Mouse (Mus musculus) lung, postnatal 0 days (tissue): Measurements from ENCODE around the gene Cep104. TPM values are rescaled to one million over a fixed set of nuclear protein-coding genes. Genes with fewer than 3 reads are reported as not detected.

Experiments
- ATAC-seq: fragments of 200-750 bp; cut with Nextera tagmentation; 2 replicates; pipeline ENCODE4 v1.8.0; 2017; ENCODE audit warnings: moderate library complexity
- DNase-seq: peaks from one replicate; pipeline ENCODE4 v3.0.0-alpha.2; 2016; ENCODE audit warnings: low spot score
- H3K27ac ChIP-seq: fragments of 300-500 bp; sonication (generic); 2 replicates; pipeline ENCODE4 v1.5.1; 2014; ENCODE audit warnings: antibody characterized with exemption, mild to moderate bottlenecking, low read length, mixed read lengths
- H3K27me3 ChIP-seq: fragments of 300-500 bp; sonication (generic); replicated peaks from 2 replicates; pipeline ENCODE4 v1.6.1; 2014; ENCODE audit warnings: low read length, mixed read lengths; ENCODE audit not compliant: insufficient read depth
- H3K36me3 ChIP-seq: fragments of 300-500 bp; sonication (generic); 2 replicates; pipeline ENCODE4 v1.6.1; 2014; ENCODE audit warnings: low read length, mixed read lengths; ENCODE audit not compliant: insufficient read depth
- H3K4me1 ChIP-seq: fragments of 300-500 bp; sonication (generic); 2 replicates; pipeline ENCODE4 v1.6.1; 2014; ENCODE audit warnings: antibody characterized with exemption, low read depth, low read length, mixed read lengths; ENCODE audit not compliant: insufficient read depth
- H3K4me2 ChIP-seq: fragments of 300-500 bp; sonication (generic); replicated peaks from 2 replicates; pipeline ENCODE4 v1.6.1; 2014; ENCODE audit warnings: low read depth, mild to moderate bottlenecking, low read length, moderate library complexity, mixed read lengths
- H3K4me3 ChIP-seq: fragments of 300-500 bp; sonication (generic); 2 replicates; pipeline ENCODE4 v1.5.1; 2014; ENCODE audit warnings: low read depth, low read length
- H3K9ac ChIP-seq: fragments of 300-500 bp; sonication (generic); replicated peaks from 2 replicates; pipeline ENCODE4 v1.6.1; 2014; ENCODE audit warnings: low read depth, mild to moderate bottlenecking
- H3K9me3 ChIP-seq: fragments of 300-500 bp; sonication (generic); 2 replicates; pipeline ENCODE4 v1.6.1; 2016; ENCODE audit warnings: low read length, mixed read lengths
- CTCF ChIP-seq: IDR thresholded peaks from 2 replicates; pipeline ENCODE4 v1.5.1; 2016; ENCODE audit warnings: antibody characterized with exemption, mild to moderate bottlenecking
- EP300 ChIP-seq: IDR thresholded peaks from 2 replicates; pipeline ENCODE4 v1.6.1; 2016; ENCODE audit warnings: antibody characterized with exemption, mild to moderate bottlenecking, control low read depth
- WGBS: fragments of 180-500 bp; shearing (Covaris S2); extraction: QIAGEN DNeasy Blood & Tissue Kit; methylation state at CpG from one replicate; pipeline ENCODE4 v1.1.7; 2014; 5-methylcytosine and 5-hydroxymethylcytosine counted together
- polyA plus RNA-seq: library from polyadenylated mRNA; unstranded; fragments of >200 nt; fragmentation: Nextera tagmentation; extraction: Ambion mirVana; gene quantifications from 2 replicates; pipeline ENCODE4 v1.2.1, GENCODE M21; 2015

Gene Cep104
- polyA plus RNA-seq, 1 experiment from 2014 or later = 9.6 TPM

DNA sequence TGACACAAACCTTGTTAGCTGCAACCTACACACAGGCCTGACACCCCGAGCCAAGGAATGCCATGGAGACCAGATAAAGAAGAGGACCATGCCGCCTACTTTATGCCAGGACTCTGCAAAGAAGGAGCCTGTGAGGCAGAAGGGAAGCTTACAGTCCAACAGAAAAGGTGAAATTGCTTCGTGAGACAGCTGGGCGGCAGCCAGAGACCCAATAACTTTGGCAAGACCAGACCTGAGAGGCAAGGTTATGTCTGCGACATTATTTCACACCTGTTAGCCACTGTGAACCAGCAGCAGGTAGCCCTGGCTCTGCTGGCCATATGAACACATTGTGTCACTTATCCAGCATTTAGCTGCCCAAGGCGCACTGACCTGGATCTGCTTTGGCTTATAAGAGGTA lies 29.3 kb upstream of the Cep104 start:
- Histone ChIP-seq H3K27ac (no peak overlapping the region), H3K9me3 (no peaks in the 10 kb centered on the region), H3K4me3 (no peak overlapping the region), H3K27me3 (no peaks in the 10 kb centered on the region), H3K4me1 (no peaks in the 10 kb centered on the region), H3K4me2 (no peak overlapping the region), H3K9ac (no peak overlapping the region), H3K36me3 (no peaks in the 10 kb centered on the region)
- WGBS = 77% methylated on average over 6 of the region's 6 CpGs
- no peak for DNase-seq
- ATAC-seq = no peak
- TF ChIP-seq EP300 = no peak
- TF ChIP-seq CTCF = no peak

DNA sequence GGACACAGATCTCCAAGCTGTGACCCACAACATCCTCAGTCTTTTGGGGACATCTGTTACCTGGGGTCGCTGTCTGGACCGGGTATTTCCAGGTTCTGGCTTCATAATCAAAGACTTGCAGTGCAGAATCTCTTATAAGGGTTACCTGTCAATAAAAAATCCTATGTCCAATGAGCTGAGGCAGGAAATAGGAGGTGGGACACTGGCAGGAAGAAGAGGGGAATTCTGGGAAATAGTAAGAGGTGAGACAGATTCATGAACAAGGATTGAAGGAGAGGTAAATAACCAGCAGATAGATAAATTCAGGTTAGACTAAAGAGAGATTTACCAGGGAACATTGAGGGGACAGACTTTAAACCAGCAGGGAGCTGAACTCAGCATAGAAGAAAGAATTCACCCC lies 24.6 kb upstream of the Cep104 start:
- ATAC-seq = no peak
- no peak overlapping the region for H3K9ac ChIP-seq
- TF ChIP-seq EP300 (no peak), CTCF (no peak)
- no peaks in the 10 kb centered on the region for H3K4me1 ChIP-seq
- H3K4me2 ChIP-seq = no peak overlapping the region
- H3K27me3 ChIP-seq = no peaks in the 10 kb centered on the region
- WGBS = 55% methylated on average over 2 of the region's 2 CpGs
- no peaks in the 10 kb centered on the region for H3K9me3 ChIP-seq
- H3K27ac ChIP-seq = no peak overlapping the region
- DNase-seq = no peak
- no peaks in the 10 kb centered on the region for H3K36me3 ChIP-seq
- no peak overlapping the region for H3K4me3 ChIP-seq

DNA sequence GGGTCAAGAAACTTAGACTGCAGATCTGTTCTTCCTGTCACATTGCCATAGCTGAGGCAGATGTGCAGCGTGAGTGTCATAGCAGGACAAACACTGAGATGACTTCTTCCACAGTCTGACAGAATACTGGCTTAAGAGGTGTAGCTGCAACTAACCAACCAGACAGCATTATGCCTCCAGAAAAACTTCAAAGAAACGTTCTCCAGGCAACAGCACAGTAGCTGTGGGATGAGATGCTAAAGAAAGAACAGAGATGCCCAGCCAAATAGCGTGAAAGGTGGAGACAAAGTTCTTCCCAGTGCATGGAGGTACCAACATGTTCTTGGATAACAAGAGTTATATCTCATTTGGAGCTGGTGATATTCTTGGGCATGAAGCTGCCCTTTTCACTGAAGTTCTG lies 23.8 kb upstream of the Cep104 start:
- H3K27ac ChIP-seq = no peak overlapping the region
- H3K4me1 ChIP-seq = no peaks in the 10 kb centered on the region
- no peaks in the 10 kb centered on the region for H3K27me3 ChIP-seq
- ATAC-seq (no peak), DNase-seq (no peak)
- TF ChIP-seq EP300 (no peak), CTCF (no peak)
- no peaks in the 10 kb centered on the region for H3K36me3 ChIP-seq
- H3K9me3 ChIP-seq = no peaks in the 10 kb centered on the region
- 62% methylated on average over 3 of the region's 3 CpGs for WGBS
- no peak overlapping the region for H3K4me2 ChIP-seq
- no peak overlapping the region for H3K4me3 ChIP-seq
- no peak overlapping the region for H3K9ac ChIP-seq

DNA sequence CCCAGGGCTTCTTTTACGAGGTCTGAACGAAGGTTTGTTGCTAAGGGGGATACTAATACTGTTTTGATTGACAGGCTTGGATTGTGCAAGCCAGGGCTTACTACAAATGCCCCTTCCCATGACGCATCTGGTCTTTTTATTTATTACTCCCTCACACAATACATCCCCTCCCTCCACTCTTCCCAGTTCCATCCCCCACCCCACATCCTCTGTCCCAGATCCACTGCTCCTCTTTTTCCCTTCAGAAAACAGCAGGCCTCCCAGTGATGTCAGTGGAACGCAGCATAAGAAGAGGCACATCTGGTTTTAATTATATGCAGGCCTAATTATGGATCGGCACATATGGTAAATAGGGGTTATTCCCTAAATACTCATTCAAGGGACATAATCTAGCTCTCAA lies 23.3 kb upstream of the Cep104 start:
- ATAC-seq (no peak), DNase-seq (no peak)
- H3K9me3 ChIP-seq = no peaks in the 10 kb centered on the region
- no peaks in the 10 kb centered on the region for H3K36me3 ChIP-seq
- H3K4me2 ChIP-seq = no peak overlapping the region
- no peak overlapping the region for H3K4me3 ChIP-seq
- H3K27me3 ChIP-seq = no peaks in the 10 kb centered on the region
- H3K9ac ChIP-seq = no peak overlapping the region
- WGBS = 57% methylated on average over 5 of the region's 5 CpGs
- no peak for TF ChIP-seq EP300
- TF ChIP-seq CTCF = no peak
- H3K4me1 ChIP-seq = no peaks in the 10 kb centered on the region; the same call in 1 of the 2 replicates
- H3K27ac ChIP-seq = no peak overlapping the region

DNA sequence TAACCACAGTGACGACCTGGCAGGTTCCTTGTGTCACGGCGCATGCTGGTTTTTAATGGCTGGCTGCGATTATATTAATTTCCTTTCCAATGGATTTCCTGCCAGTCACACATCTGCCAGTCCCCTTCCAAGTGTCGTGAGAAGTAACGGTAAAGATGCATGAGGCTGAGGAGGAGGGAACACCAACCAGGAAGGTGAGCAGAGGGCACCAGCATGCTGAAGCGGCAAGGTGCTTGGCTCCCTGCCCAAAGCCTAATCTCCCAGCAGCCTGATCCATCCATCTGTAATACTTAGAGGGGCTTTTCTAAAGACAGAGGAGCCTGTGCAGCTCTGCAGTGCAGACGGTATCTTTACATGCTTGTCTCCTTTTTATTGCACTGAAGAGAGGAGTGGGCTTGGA lies 19.3 kb upstream of the Cep104 start:
- Histone ChIP-seq H3K9ac (no peak overlapping the region), H3K4me3 (no peak overlapping the region), H3K27me3 (no peaks in the 10 kb centered on the region), H3K4me2 (no peak overlapping the region), H3K9me3 (no peaks in the 10 kb centered on the region), H3K27ac (no peak overlapping the region), H3K36me3 (no peaks in the 10 kb centered on the region), H3K4me1 (peaks cover 3% of the 10 kb centered on the region; the same call in 1 of the 2 replicates)
- no peak for TF ChIP-seq CTCF
- no peak for TF ChIP-seq EP300
- 71% methylated on average over 8 of the region's 8 CpGs for WGBS
- no peak for DNase-seq
- no peak for ATAC-seq

DNA sequence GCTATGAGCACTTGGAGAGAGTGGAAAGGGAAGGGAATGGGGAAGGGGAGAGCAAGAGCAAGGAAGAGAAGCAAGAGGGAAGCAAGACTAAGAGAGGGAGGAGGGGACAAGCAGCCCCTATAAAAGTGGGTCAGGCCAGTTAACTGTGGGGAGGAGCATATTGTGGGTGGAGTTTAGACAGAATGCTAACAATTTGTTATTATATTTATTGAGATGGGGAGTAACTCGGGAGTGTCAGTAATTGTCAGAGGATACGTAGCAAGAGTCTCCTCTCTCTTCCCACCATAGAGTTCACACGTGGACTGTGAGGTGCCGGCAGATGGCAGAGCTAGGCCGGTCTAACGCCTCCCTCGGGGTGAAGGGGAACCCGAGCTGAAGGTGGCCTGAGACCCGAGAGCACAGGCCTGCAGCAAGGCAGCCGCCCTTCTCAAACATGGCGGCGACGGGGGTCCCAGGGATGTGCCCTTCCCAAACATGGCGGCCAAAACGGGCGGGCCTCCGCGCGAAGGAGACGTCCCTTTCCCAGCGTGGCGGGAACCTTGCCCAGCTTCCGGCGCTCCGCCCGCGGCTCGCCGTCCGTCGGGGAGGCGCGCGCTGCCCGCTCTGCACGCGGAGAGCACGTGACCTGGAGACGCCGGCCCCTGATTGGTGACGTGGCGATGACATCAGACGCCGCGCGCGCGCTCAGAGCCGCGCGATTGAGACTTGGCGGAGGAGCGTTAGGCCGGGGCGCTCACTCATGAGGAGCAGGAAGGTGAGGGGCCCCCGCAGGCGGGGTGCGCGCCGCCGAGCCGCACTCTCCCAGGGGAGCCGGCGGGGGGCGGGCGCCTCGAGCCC lies 18.2 kb upstream of the Cep104 start, which contains the start of gene A430005L14Rik:
Gene A430005L14Rik, plus strand, starts transcription at position 669 of the 837 bp plus-strand sequence.
- no peaks in the 10 kb centered on the region for H3K36me3 ChIP-seq
- H3K4me2 ChIP-seq = peak within 1 kb of the TSS; percentile 76
- DNase-seq = peak; percentile 98
- H3K27ac ChIP-seq = peak within 1 kb of the TSS; percentile 65
- no peaks in the 10 kb centered on the region for H3K27me3 ChIP-seq
- H3K4me1 ChIP-seq = peaks cover 3% of the 10 kb centered on the region; the same call in 1 of the 2 replicates
- no peaks in the 10 kb centered on the region for H3K9me3 ChIP-seq
- ATAC-seq = peak; percentile 97
- whole genome bisulfite sequencing = 1% methylated on average over 51 of the region's 67 CpGs
- peak within 1 kb of the TSS; percentile 67 for H3K4me3 ChIP-seq
- TF ChIP-seq EP300 = no peak
- peak; percentile 53 for TF ChIP-seq CTCF
- H3K9ac ChIP-seq = peak within 1 kb of the TSS; percentile 53
